Mouse (Mus musculus) CH12.LX (cell line): ENCODE measurements at regions not wholly inside any gene's neighbourhood (a gene's known extent, or its start where the extent isn't known, plus 50 kb on each side); places are given as distances from the start of the nearest gene placed in this dataset.

Experiments
- DNase-seq: peaks from one replicate; pipeline ENCODE4 v3.0.0-alpha.2; 2013; ENCODE audit errors: extremely low read depth
- H3K27ac ChIP-seq: 2 replicates; pipeline ENCODE4 v1.5.1; 2012; ENCODE audit warnings: low read depth, mild to moderate bottlenecking, control low read depth, moderate library complexity; ENCODE audit not compliant: insufficient read depth
- H3K27me3 ChIP-seq: replicated peaks from 2 replicates; pipeline ENCODE3; 2012; ENCODE audit warnings: inconsistent platforms
- H3K36me3 ChIP-seq, 2 experiments: replicated peaks in 1 of 2; 2 replicates each; pipeline versions ENCODE3 to v1.6.1; 2012; ENCODE audit warnings: inconsistent platforms in 1 of 2, low read length in 1 of 2, mild to moderate bottlenecking in 1 of 2, mixed read lengths in 1 of 2, moderate library complexity in 1 of 2; ENCODE audit not compliant: control insufficient read depth in 1 of 2, insufficient read depth in 1 of 2
- H3K4me1 ChIP-seq, 2 experiments: 2 replicates each; pipeline ENCODE4 v1.6.1; 2012; ENCODE audit warnings: inconsistent platforms in 1 of 2, moderate library complexity in 1 of 2; ENCODE audit not compliant: insufficient read depth in 2 of 2, control insufficient read depth in 1 of 2
- H3K4me2 ChIP-seq: 2 replicates; pipeline ENCODE4 v1.6.1; 2012; ENCODE audit warnings: low read depth, mild to moderate bottlenecking, control low read depth; ENCODE audit not compliant: poor library complexity, insufficient read depth, severe bottlenecking
- H3K4me3 ChIP-seq, 3 experiments: fragments of 150-350 bp in 1 of 3; sonication (generic) in 1 of 3; replicated peaks in 1 of 3; 2 replicates each; pipeline versions ENCODE3 to v1.5.1; 2011 to 2012; ENCODE audit warnings: low read depth in 2 of 3, low read length in 2 of 3, mild to moderate bottlenecking in 2 of 3, moderate library complexity in 2 of 3, control low read depth in 1 of 3, improper control_type of control experiment in 1 of 3, inconsistent platforms in 1 of 3, mixed read lengths in 1 of 3; ENCODE audit not compliant: poor library complexity in 1 of 3
- H3K79me2 ChIP-seq: replicated peaks from 2 replicates; pipeline ENCODE4 v1.6.1; 2012; ENCODE audit warnings: mild to moderate bottlenecking, moderate library complexity; ENCODE audit not compliant: control insufficient read depth, poor library complexity, insufficient read depth, severe bottlenecking; ENCODE audit errors: extremely low read depth
- H3K9ac ChIP-seq: 2 replicates; pipeline ENCODE4 v1.6.1; 2012; ENCODE audit warnings: low read depth, mild to moderate bottlenecking, control low read depth, moderate library complexity; ENCODE audit not compliant: insufficient read depth
- H3K9me3 ChIP-seq: replicated peaks from 2 replicates; pipeline ENCODE3; 2012; ENCODE audit warnings: low read length, inconsistent platforms, mixed read lengths
- CHD2 ChIP-seq: IDR thresholded peaks from 2 replicates; pipeline ENCODE4 v1.6.1; 2011; ENCODE audit warnings: low read length, improper control_type of control experiment
- CTCF ChIP-seq, 2 experiments: IDR thresholded peaks in 1 of 2; conservative IDR thresholded peaks in 1 of 2; 2 replicates each; pipeline ENCODE4 v1.5.1; 2011 to 2012; ENCODE audit warnings: low read depth in 2 of 2, low read length in 2 of 2, improper control_type of control experiment in 1 of 2, inconsistent platforms in 1 of 2, mild to moderate bottlenecking in 1 of 2, moderate library complexity in 1 of 2
- ELF1 ChIP-seq: IDR thresholded peaks from 2 replicates; pipeline ENCODE4 v1.6.1; 2014; ENCODE audit warnings: low read depth, mild to moderate bottlenecking, inconsistent platforms, low read length, improper control_type of control experiment
- EP300 ChIP-seq: IDR thresholded peaks from 2 replicates; pipeline ENCODE4 v1.6.1; 2011; ENCODE audit warnings: low read length, improper control_type of control experiment
- ETS1 ChIP-seq: conservative IDR thresholded peaks from 2 replicates; pipeline ENCODE4 v1.6.1; 2012; ENCODE audit warnings: low read depth, mild to moderate bottlenecking, inconsistent platforms, low read length, improper control_type of control experiment, moderate library complexity
- HCFC1 ChIP-seq: IDR thresholded peaks from 2 replicates; pipeline ENCODE4 v1.6.1; 2012; ENCODE audit warnings: low read depth, mild to moderate bottlenecking, inconsistent platforms, low read length, improper control_type of control experiment
- IRF4 ChIP-seq: IDR thresholded peaks from 2 replicates; pipeline ENCODE4 v1.6.1; 2014; ENCODE audit warnings: low read depth, mild to moderate bottlenecking, inconsistent platforms, low read length, improper control_type of control experiment
- JUN ChIP-seq: IDR thresholded peaks from 2 replicates; pipeline ENCODE4 v1.6.1; 2011; ENCODE audit warnings: low read depth, mild to moderate bottlenecking, low read length, improper control_type of control experiment, moderate library complexity; ENCODE audit not compliant: insufficient read depth
- JUND ChIP-seq: conservative IDR thresholded peaks from 2 replicates; pipeline ENCODE4 v1.6.1; 2011; ENCODE audit warnings: low read depth, low read length, improper control_type of control experiment
- MAFK ChIP-seq: IDR thresholded peaks from 2 replicates; pipeline ENCODE4 v1.6.1; 2011; ENCODE audit warnings: low read length, improper control_type of control experiment; ENCODE audit not compliant: insufficient replicate concordance
- MAZ ChIP-seq: IDR thresholded peaks from 2 replicates; pipeline ENCODE4 v1.6.1; 2012; ENCODE audit warnings: low read depth, mild to moderate bottlenecking, inconsistent platforms, low read length, improper control_type of control experiment, moderate library complexity
- MYC ChIP-seq: IDR thresholded peaks from 2 replicates; pipeline ENCODE4 v1.6.1; 2011; ENCODE audit warnings: low read depth, mild to moderate bottlenecking, improper control_type of control experiment, low read length
- NRF1 ChIP-seq: IDR thresholded peaks from 2 replicates; pipeline ENCODE4 v1.6.1; 2014; ENCODE audit warnings: low read depth, mild to moderate bottlenecking, inconsistent platforms, low read length, improper control_type of control experiment, moderate library complexity
- PAX5 ChIP-seq: IDR thresholded peaks from 2 replicates; pipeline ENCODE4 v1.6.1; 2012; ENCODE audit warnings: low read length, inconsistent platforms, mixed read lengths
- RAD21 ChIP-seq: IDR thresholded peaks from 2 replicates; pipeline ENCODE4 v1.6.1; 2011; ENCODE audit warnings: low read depth, mild to moderate bottlenecking, low read length, improper control_type of control experiment, moderate library complexity
- RCOR1 ChIP-seq: conservative IDR thresholded peaks from 2 replicates; pipeline ENCODE4 v1.6.1; 2012; ENCODE audit warnings: low read depth, mild to moderate bottlenecking, inconsistent platforms, low read length, improper control_type of control experiment
- SIN3A ChIP-seq: IDR thresholded peaks from 2 replicates; pipeline ENCODE4 v1.6.1; 2012; ENCODE audit warnings: low read length, improper control_type of control experiment, inconsistent platforms
- SMC3 ChIP-seq: IDR thresholded peaks from 2 replicates; pipeline ENCODE4 v1.6.1; 2011; ENCODE audit warnings: low read depth, low read length, improper control_type of control experiment
- TBP ChIP-seq: conservative IDR thresholded peaks from 2 replicates; pipeline ENCODE4 v1.6.1; 2011; ENCODE audit warnings: low read depth, low read length, improper control_type of control experiment
- TCF12 ChIP-seq: IDR thresholded peaks from 2 replicates; pipeline ENCODE4 v1.6.1; 2014; ENCODE audit warnings: low read depth, mild to moderate bottlenecking, inconsistent platforms, low read length, improper control_type of control experiment
- USF1 ChIP-seq: IDR thresholded peaks from 2 replicates; pipeline ENCODE4 v1.6.1; 2014; ENCODE audit warnings: low read depth, mild to moderate bottlenecking, inconsistent platforms, low read length, improper control_type of control experiment
- USF2 ChIP-seq: conservative IDR thresholded peaks from 2 replicates; pipeline ENCODE4 v1.6.1; 2011; ENCODE audit warnings: low read depth, low read length, improper control_type of control experiment
- ZC3H11A ChIP-seq: IDR thresholded peaks from 2 replicates; pipeline ENCODE4 v1.6.1; 2012; ENCODE audit warnings: low read depth, mild to moderate bottlenecking, inconsistent platforms, low read length, improper control_type of control experiment
- ZKSCAN1 ChIP-seq: IDR thresholded peaks from 2 replicates; pipeline ENCODE4 v1.6.1; 2012; ENCODE audit warnings: low read depth, inconsistent platforms, low read length, improper control_type of control experiment, borderline replicate concordance
- ZNF384 ChIP-seq: IDR thresholded peaks from 2 replicates; pipeline ENCODE4 v1.6.1; 2012; ENCODE audit warnings: low read depth, low read length, improper control_type of control experiment, inconsistent platforms
- dilution Hi-C: fragments of 300-500 bp; cut with MboI; formaldehyde crosslinking; loops from 2 replicates; pipeline ENCODE4 v1.14.3; 2020; ENCODE audit warnings: low sequenced_read_pairs; ENCODE audit not compliant: extremely low pct_unique_long_range_greater_than_20kb, extremely low pct_ligation_motif_present
- in situ Hi-C: fragments of 300-500 bp; cut with MboI; formaldehyde crosslinking; loops from 3 replicates; pipeline ENCODE4 v1.14.3; 2019; ENCODE audit warnings: low sequenced_read_pairs, low pct_ligation_motif_present, low pct_unique_long_range_greater_than_20kb, mixed read lengths

- in situ Hi-C loops (no loop called here), dilution Hi-C loops (no loop called here)
- Histone ChIP-seq H3K9ac (no peak overlapping the region), H3K9me3 (no peaks in the 10 kb centered on the region), H3K79me2 (no peaks in the 10 kb centered on the region), H3K36me3 (no peaks in the 10 kb centered on the region), H3K4me3 (no peak overlapping the region), H3K4me2 (no peak overlapping the region), H3K27ac (no peak overlapping the region), H3K27me3 (peaks cover 89% of the 10 kb centered on the region), H3K4me1 (no peaks in the 10 kb centered on the region)
- TF ChIP-seq RAD21 = no peak
- TF ChIP-seq MAFK = no peak
- no peak for TF ChIP-seq TBP
- no peak for TF ChIP-seq MYC
- no peak for TF ChIP-seq HCFC1
- TF ChIP-seq TCF12 = no peak
- TF ChIP-seq CTCF (conservative IDR thresholded peaks at IDR 0.05 in 1 of 2, IDR thresholded peaks at IDR 0.05 in 1 of 2; ENCODE audit: low read depth in 2 of 2, low read length in 2 of 2) = no peak
- TF ChIP-seq SIN3A = no peak
- TF ChIP-seq ELF1 = no peak
- TF ChIP-seq JUN = no peak
- TF ChIP-seq MAZ = no peak
- no peak for TF ChIP-seq JUND
- no peak for TF ChIP-seq USF2
- no peak for TF ChIP-seq ZNF384
- no peak for TF ChIP-seq NRF1
- TF ChIP-seq EP300 = no peak
- TF ChIP-seq ETS1 = no peak
- TF ChIP-seq RCOR1 = no peak
- TF ChIP-seq USF1 = no peak
- TF ChIP-seq ZC3H11A = no peak
- no peak for DNase-seq
Measured at GRCm38 (mm10) chr7:137773965-137774310, 336.5 kb downstream of the Glrx3 start.

GRCm38 (mm10) chr7:137783954-137784353, 346.5 kb downstream of the Glrx3 start:
- no peak for TF ChIP-seq IRF4
- TF ChIP-seq SMC3 = peak; percentile 78
- no peak for TF ChIP-seq TCF12
- TF ChIP-seq PAX5 = no peak
- no peak for TF ChIP-seq ZKSCAN1
- no peak for TF ChIP-seq NRF1
- no peak for TF ChIP-seq CHD2
- TF ChIP-seq MYC = no peak
- peak; percentile 59 to 72 for TF ChIP-seq CTCF (conservative IDR thresholded peaks at IDR 0.05 in 1 of 2, IDR thresholded peaks at IDR 0.05 in 1 of 2; ENCODE audit: low read depth in 2 of 2, low read length in 2 of 2)
- TF ChIP-seq RAD21 = peak; percentile 45
- TF ChIP-seq USF2 = no peak
- no peaks in the 10 kb centered on the region for H3K36me3 ChIP-seq
- dilution Hi-C loops = no loop called here
- no peak overlapping the region for H3K27ac ChIP-seq
- H3K79me2 ChIP-seq = no peaks in the 10 kb centered on the region
- peaks cover 74% of the 10 kb centered on the region for H3K27me3 ChIP-seq
- peak; percentile 34 for DNase-seq
- H3K9ac ChIP-seq = no peak overlapping the region
- in situ Hi-C loops = loop anchor here (10.0 kb wide), 2 partner anchors 179 to 299 kb away; no protein-coding TSS in a partner anchor
- peaks cover 4% of the 10 kb centered on the region for H3K9me3 ChIP-seq
- no peaks in the 10 kb centered on the region for H3K4me1 ChIP-seq
- H3K4me2 ChIP-seq = no peak overlapping the region
- H3K4me3 ChIP-seq = no peak overlapping the region
